Mouse (Mus musculus) neural tube, embryonic 12.5 days (tissue): ENCODE measurements around the gene Rdh9. TPM values are rescaled to one million over a fixed set of nuclear protein-coding genes. Genes with fewer than 3 reads are reported as not detected.

Source experiments
- ATAC-seq: fragments of 200-750 bp; cut with Nextera tagmentation; 2 replicates; pipeline ENCODE4 v1.8.0; 2017; ENCODE audit warnings: low read depth, mild to moderate bottlenecking, moderate TSS enrichment, moderate library complexity; ENCODE audit not compliant: low FRiP score
- H3K27ac ChIP-seq: fragments of 300-500 bp; sonication (generic); 2 replicates; pipeline ENCODE4 v1.5.1; 2016
- H3K27me3 ChIP-seq: fragments of 300-500 bp; sonication (generic); replicated peaks from 2 replicates; pipeline ENCODE4 v1.6.1; 2016; ENCODE audit warnings: mild to moderate bottlenecking
- H3K36me3 ChIP-seq: fragments of 300-500 bp; sonication (generic); 2 replicates; pipeline ENCODE4 v1.6.1; 2016; ENCODE audit warnings: mild to moderate bottlenecking
- H3K4me1 ChIP-seq: fragments of 300-500 bp; sonication (generic); 2 replicates; pipeline ENCODE4 v1.6.1; 2016
- H3K4me2 ChIP-seq: fragments of 300-500 bp; sonication (generic); replicated peaks from 2 replicates; pipeline ENCODE4 v1.6.1; 2016; ENCODE audit warnings: mild to moderate bottlenecking
- H3K4me3 ChIP-seq: fragments of 300-500 bp; sonication (generic); 2 replicates; pipeline ENCODE4 v1.5.1; 2016
- H3K9ac ChIP-seq: fragments of 300-500 bp; sonication (generic); 2 replicates; pipeline ENCODE4 v1.6.1; 2016; ENCODE audit warnings: mild to moderate bottlenecking
- H3K9me3 ChIP-seq: fragments of 300-500 bp; sonication (generic); 2 replicates; pipeline ENCODE4 v1.6.1; 2016; ENCODE audit warnings: mild to moderate bottlenecking
- WGBS: fragments of 180-500 bp; shearing (Covaris S2); methylation state at CpG from one replicate; pipeline ENCODE4 v1.1.7; 2016; 5-methylcytosine and 5-hydroxymethylcytosine counted together
- polyA plus RNA-seq: library from polyadenylated mRNA; unstranded; fragments of >200 nt; fragmentation: Nextera tagmentation; extraction: Ambion mirVana; gene quantifications from 2 replicates; pipeline ENCODE4 v1.2.1, GENCODE M21; 2016

Gene Rdh9
- polyA plus RNA-seq = 0.09 and 0.10 TPM in 2 replicates

- Histone ChIP-seq H3K27me3 (no peaks in the 10 kb centered on the region), H3K27ac (no peak within 1 kb of the TSS), H3K4me1 (no peaks in the 10 kb centered on the region), H3K4me2 (no peak within 1 kb of the TSS), H3K9me3 (no peaks in the 10 kb centered on the region), H3K36me3 (no peaks in the 10 kb centered on the region), H3K4me3 (no peak within 1 kb of the TSS), H3K9ac (no peak within 1 kb of the TSS)
- ATAC-seq = no peak
- 84% methylated on average over 2 of the region's 2 CpGs for WGBS
Observed at GRCm38 (mm10) chr10:127776011-127776410, at the start of gene Rdh9. Rdh9 (plus strand) TSS chr10:127776386.

DNA sequence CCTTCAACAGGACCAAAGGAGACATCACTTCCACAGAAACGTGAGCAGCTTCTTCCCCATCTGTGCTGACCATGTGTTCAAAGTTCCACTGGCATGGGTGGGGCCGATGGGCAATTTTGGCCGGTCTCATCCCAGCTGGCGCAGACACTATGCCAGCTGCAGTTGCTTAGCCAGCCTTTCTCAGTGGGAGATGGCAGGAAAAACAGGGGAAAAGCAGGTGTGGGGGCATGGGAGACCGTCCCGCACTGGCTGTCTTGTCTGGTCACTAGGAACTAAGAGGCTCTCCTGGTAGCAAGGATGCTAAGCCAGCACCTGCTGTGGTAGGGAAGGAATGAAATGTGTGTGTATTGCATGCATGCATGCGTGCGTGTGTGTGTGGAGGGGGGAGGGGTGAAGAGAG lies 47.7 kb upstream of the Rdh9 start:
- ATAC-seq = no peak
- Histone ChIP-seq H3K9me3 (no peaks in the 10 kb centered on the region), H3K4me2 (no peak overlapping the region), H3K27me3 (peaks cover 3% of the 10 kb centered on the region; the same call in 1 of the 2 replicates), H3K4me1 (peaks cover 9% of the 10 kb centered on the region; the same call in 1 of the 2 replicates), H3K36me3 (no peaks in the 10 kb centered on the region), H3K4me3 (no peak overlapping the region), H3K27ac (no peak overlapping the region), H3K9ac (0 out of 2 replicates have a peak overlapping the region, but pooled peaks have one; percentile 14)
- 80% methylated on average over 8 of the region's 8 CpGs for WGBS

- Histone ChIP-seq H3K4me2 (no peak overlapping the region), H3K27ac (no peak overlapping the region), H3K4me1 (peaks cover 9% of the 10 kb centered on the region; the same call in 1 of the 2 replicates), H3K9me3 (no peaks in the 10 kb centered on the region), H3K36me3 (no peaks in the 10 kb centered on the region), H3K4me3 (no peak overlapping the region), H3K27me3 (peaks cover under 1% of the 10 kb centered on the region; the same call in 1 of the 2 replicates), H3K9ac (no peak overlapping the region)
- 58% methylated on average over 11 of the region's 11 CpGs for WGBS
- ATAC-seq = no peak
Observed at GRCm38 (mm10) chr10:127730285-127730932, 45.8 kb upstream of the Rdh9 start.

DNA sequence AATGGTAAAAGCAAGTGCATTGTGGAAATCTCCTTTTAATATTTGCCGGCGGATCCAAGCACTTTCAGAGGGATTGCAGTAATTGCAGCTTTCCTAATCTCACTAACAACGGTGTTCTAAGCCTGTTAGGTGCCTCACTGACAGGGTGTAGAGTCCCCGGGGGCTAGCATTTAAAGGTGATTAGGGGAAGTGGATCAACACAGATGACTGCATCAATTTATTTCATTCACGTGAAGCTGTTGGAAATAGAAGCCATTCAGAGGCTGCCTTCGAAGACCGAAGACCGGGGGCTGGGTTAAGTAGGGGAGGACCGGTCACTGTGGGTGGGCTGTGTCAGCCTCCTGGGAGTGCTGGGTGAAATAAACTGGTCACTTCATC lies 45.3 kb upstream of the Rdh9 start:
- Histone ChIP-seq H3K27ac (no peak overlapping the region), H3K4me1 (peaks cover 9% of the 10 kb centered on the region; the same call in 1 of the 2 replicates), H3K9ac (no peak overlapping the region), H3K36me3 (no peaks in the 10 kb centered on the region), H3K4me3 (no peak overlapping the region), H3K9me3 (no peaks in the 10 kb centered on the region), H3K4me2 (0 out of 2 replicates have a peak overlapping the region, but pooled peaks have one; percentile 5), H3K27me3 (no peaks in the 10 kb centered on the region)
- ATAC-seq = no peak
- 28% methylated on average over 9 of the region's 9 CpGs for WGBS

DNA sequence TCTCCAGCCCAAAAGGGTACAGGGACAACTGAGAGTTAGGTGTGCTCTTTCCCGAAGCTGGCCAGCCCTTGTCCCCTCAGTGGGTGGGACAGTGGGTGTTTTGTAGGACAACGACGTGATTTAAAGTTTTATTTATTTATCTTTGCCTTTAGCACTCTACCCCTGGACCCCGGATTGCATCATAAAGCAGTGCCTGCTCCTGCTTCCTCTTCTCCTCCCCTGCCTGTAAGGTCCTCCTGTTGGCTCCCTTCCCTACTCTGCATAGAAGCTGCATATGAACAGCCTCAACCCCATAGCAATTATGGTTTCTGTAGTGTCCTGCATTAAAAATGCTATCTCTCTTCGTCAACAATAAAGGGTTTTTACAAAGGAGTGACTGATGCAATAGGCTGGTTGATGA lies 44.8 kb upstream of the Rdh9 start:
- Histone ChIP-seq H3K4me3 (no peak overlapping the region), H3K27me3 (no peaks in the 10 kb centered on the region), H3K9me3 (no peaks in the 10 kb centered on the region), H3K36me3 (no peaks in the 10 kb centered on the region), H3K4me1 (peaks cover 9% of the 10 kb centered on the region; the same call in 1 of the 2 replicates), H3K9ac (no peak overlapping the region), H3K27ac (no peak overlapping the region), H3K4me2 (0 out of 2 replicates have a peak overlapping the region, but pooled peaks have one; percentile 5)
- WGBS = 20% methylated on average over 5 of the region's 5 CpGs
- no peak for ATAC-seq

- H3K9me3 ChIP-seq = no peaks in the 10 kb centered on the region
- no peak overlapping the region for H3K27ac ChIP-seq
- ATAC-seq = no peak
- H3K4me1 ChIP-seq = peaks cover 9% of the 10 kb centered on the region; the same call in 1 of the 2 replicates
- H3K9ac ChIP-seq = no peak overlapping the region
- H3K36me3 ChIP-seq = no peaks in the 10 kb centered on the region
- 54% methylated on average over 5 of the region's 5 CpGs for WGBS
- H3K4me3 ChIP-seq = no peak overlapping the region
- no peak overlapping the region for H3K4me2 ChIP-seq
- no peaks in the 10 kb centered on the region for H3K27me3 ChIP-seq
Observed at GRCm38 (mm10) chr10:127734434-127734833, 41.8 kb upstream of the Rdh9 start.

DNA sequence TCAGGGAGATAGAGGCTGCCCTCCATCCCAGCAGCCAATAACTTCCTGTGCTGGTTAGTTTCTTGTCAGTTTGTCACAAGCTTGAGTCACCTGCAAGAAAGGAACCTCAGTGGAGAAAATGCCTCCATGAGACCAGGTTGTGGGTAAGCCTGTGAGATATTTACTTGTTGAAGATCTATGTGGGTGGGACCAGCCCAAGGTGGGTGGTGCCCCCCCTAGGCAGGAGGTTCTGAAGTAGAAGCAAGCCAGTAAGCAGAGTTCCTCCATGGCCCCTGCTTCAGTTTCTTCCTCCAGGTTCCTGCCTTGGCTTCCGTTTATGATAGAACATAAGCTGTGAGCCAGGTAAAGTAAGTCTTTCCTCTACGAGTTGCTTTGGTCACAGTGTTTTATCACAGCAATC lies 39.9 kb upstream of the Rdh9 start:
- Histone ChIP-seq H3K4me2 (no peak overlapping the region), H3K9ac (no peak overlapping the region), H3K4me1 (peaks cover 14% of the 10 kb centered on the region), H3K27ac (no peak overlapping the region), H3K9me3 (no peaks in the 10 kb centered on the region), H3K27me3 (no peaks in the 10 kb centered on the region), H3K36me3 (no peaks in the 10 kb centered on the region; the same call in 1 of the 2 replicates), H3K4me3 (no peak overlapping the region)
- 84% methylated on average over 2 of the region's 2 CpGs for WGBS
- ATAC-seq = no peak

GRCm38 (mm10) chr10:127736916-127737315 lies 39.3 kb upstream of the Rdh9 start:
- H3K27me3 ChIP-seq = no peaks in the 10 kb centered on the region
- H3K4me2 ChIP-seq = no peak overlapping the region
- 84% methylated on average over 4 of the region's 4 CpGs for WGBS
- H3K9ac ChIP-seq = no peak overlapping the region
- no peak overlapping the region for H3K4me3 ChIP-seq
- H3K4me1 ChIP-seq = peaks cover 14% of the 10 kb centered on the region
- H3K27ac ChIP-seq = no peak overlapping the region
- no peak for ATAC-seq
- H3K9me3 ChIP-seq = no peaks in the 10 kb centered on the region
- H3K36me3 ChIP-seq = peaks cover 6% of the 10 kb centered on the region

DNA sequence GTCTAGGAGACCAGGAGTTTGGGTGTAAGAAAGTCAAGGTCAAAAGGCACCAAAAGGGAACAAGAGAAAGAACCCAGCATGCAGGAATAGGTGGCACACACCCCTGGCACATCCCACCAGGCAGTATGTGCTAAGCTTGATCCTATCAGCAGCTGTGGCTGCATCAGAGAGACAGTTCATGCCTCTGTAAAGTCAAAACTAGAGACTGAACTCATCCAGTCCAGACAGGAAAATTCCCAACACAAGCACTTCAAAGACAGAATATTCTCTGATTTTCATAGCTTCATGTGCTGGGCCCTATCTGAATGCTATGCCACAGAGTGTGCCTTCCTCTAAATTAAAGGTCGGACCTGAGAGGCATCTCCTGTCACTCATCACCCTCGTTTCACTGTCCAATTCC lies 38.6 kb upstream of the Rdh9 start:
- H3K27me3 ChIP-seq = no peaks in the 10 kb centered on the region
- 29% methylated on average over 2 of the region's 2 CpGs for WGBS
- no peak overlapping the region for H3K4me2 ChIP-seq
- no peak overlapping the region for H3K9ac ChIP-seq
- peaks cover 13% of the 10 kb centered on the region for H3K36me3 ChIP-seq
- ATAC-seq = no peak
- no peak overlapping the region for H3K27ac ChIP-seq
- H3K4me1 ChIP-seq = peaks cover 14% of the 10 kb centered on the region
- no peak overlapping the region for H3K4me3 ChIP-seq
- no peaks in the 10 kb centered on the region for H3K9me3 ChIP-seq

- peaks cover 20% of the 10 kb centered on the region for H3K36me3 ChIP-seq
- ATAC-seq = no peak
- no peaks in the 10 kb centered on the region for H3K27me3 ChIP-seq
- peaks cover 14% of the 10 kb centered on the region for H3K4me1 ChIP-seq
- WGBS = 52% methylated on average over 13 of the region's 13 CpGs
- no peak overlapping the region for H3K9ac ChIP-seq
- H3K9me3 ChIP-seq = no peaks in the 10 kb centered on the region
- no peak overlapping the region; the same call in 1 of the 2 replicates for H3K27ac ChIP-seq
- no peak overlapping the region for H3K4me2 ChIP-seq
- H3K4me3 ChIP-seq = no peak overlapping the region
Observed at GRCm38 (mm10) chr10:127738151-127738882, 37.9 kb upstream of the Rdh9 start.

DNA sequence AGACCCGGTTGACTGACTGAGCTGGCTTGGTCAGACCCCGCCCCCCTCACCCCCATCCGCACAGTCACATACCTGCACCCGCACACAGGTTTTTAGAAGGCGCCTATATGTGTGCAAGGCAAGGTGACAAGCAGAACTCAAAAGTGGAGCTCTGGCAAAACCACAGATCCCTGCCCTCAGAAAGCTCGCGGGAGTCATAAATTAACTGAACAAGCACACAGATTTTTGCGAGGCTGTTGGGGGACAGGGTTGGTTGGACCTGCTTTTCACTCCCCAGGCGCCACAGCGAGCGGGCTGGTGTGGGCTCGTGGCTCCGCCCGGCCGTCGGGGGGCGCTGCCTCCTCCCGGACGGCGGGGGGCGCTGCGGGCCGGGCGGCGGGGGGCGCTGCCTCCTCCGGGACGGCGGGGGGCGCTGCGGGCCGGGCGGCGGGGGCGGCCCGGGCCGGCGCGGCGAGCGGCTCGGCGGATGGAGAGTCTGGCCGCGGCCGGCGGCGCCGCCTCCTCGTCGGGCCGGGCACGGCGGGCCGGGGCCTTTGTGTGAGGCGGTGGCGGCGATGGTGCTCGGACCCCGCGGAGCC lies 37.0 kb upstream of the Rdh9 start, which contains the start of gene Zbtb39:
TSS of gene Zbtb39 (plus strand) at position 456 of the 578 bp plus-strand sequence.
- Histone ChIP-seq H3K4me3 (peak within 1 kb of the TSS; percentile 99), H3K36me3 (peaks cover 29% of the 10 kb centered on the region), H3K4me1 (peaks cover 14% of the 10 kb centered on the region), H3K9me3 (no peaks in the 10 kb centered on the region), H3K27ac (peak within 1 kb of the TSS; percentile 50; the same call in 1 of the 2 replicates), H3K4me2 (peak within 1 kb of the TSS; percentile 84), H3K27me3 (no peaks in the 10 kb centered on the region), H3K9ac (peak within 1 kb of the TSS; percentile 96)
- peak; percentile 84 for ATAC-seq
- WGBS = 2% methylated on average over 37 of the region's 61 CpGs

- Histone ChIP-seq H3K4me3 (peak overlapping the region; percentile 99), H3K4me1 (peaks cover 14% of the 10 kb centered on the region), H3K36me3 (peaks cover 34% of the 10 kb centered on the region), H3K9me3 (no peaks in the 10 kb centered on the region), H3K9ac (peak overlapping the region; percentile 96), H3K27ac (peak overlapping the region; percentile 50; the same call in 1 of the 2 replicates), H3K27me3 (no peaks in the 10 kb centered on the region), H3K4me2 (peak overlapping the region; percentile 84)
- ATAC-seq = peak; percentile 73
- WGBS = under 1% methylated on average over 49 of the region's 55 CpGs
Observed at GRCm38 (mm10) chr10:127739661-127740161, 36.5 kb upstream of the Rdh9 start.
